Mouse (Mus musculus) embryonic fibroblast, embryonic 13.5 days (primary cell): ENCODE data around the gene Ctns. TPM values are rescaled to one million over a fixed set of nuclear protein-coding genes. Genes with fewer than 3 reads are reported as not detected.

Source experiments
- H3K27ac ChIP-seq: 2 replicates; pipeline ENCODE4 v1.5.1; 2012; ENCODE audit warnings: low read length, control low read depth, inconsistent platforms; ENCODE audit not compliant: insufficient read depth
- H3K4me1 ChIP-seq: 2 replicates; pipeline ENCODE4 v1.6.1; 2011; ENCODE audit warnings: low read length; ENCODE audit not compliant: control insufficient read depth, insufficient read depth
- H3K4me3 ChIP-seq: 2 replicates; pipeline ENCODE4 v1.5.1; 2011; ENCODE audit warnings: mild to moderate bottlenecking, control low read depth, low read length; ENCODE audit not compliant: insufficient read depth
- CTCF ChIP-seq: IDR thresholded peaks from 2 replicates; pipeline ENCODE4 v1.5.1; 2011; ENCODE audit warnings: mild to moderate bottlenecking, control low read depth, low read length, moderate library complexity, borderline replicate concordance; ENCODE audit not compliant: insufficient read depth
- POLR2A ChIP-seq: IDR thresholded peaks from 2 replicates; pipeline ENCODE4 v1.6.1; 2011; ENCODE audit warnings: low read depth, mild to moderate bottlenecking, control low read depth, low read length, moderate library complexity
- polyA plus RNA-seq: library from polyadenylated mRNA; stranded (reverse); fragments of >200 nt; gene quantifications from 2 replicates; pipeline ENCODE4 v1.2.4, GENCODE M21; 2011; ENCODE audit warnings: low read depth; ENCODE audit not compliant: missing spikeins, insufficient read length

Gene Ctns
- polyA plus RNA-seq, 1 experiment = 22.1 TPM

- Histone ChIP-seq H3K4me1 (peaks cover 3% of the 10 kb centered on the region), H3K4me3 (peak overlapping the region; percentile 98), H3K27ac (no peak overlapping the region)
- TF ChIP-seq POLR2A (no peak), CTCF (no peak)
These were observed 23.2 kb downstream of the Ctns start for GRCm38 (mm10) chr11:73175612-73176011.

GRCm38 (mm10) chr11:73172186-73172585 is 26.7 kb downstream of the Ctns start:
- Histone ChIP-seq H3K27ac (no peak overlapping the region), H3K4me1 (peaks cover 3% of the 10 kb centered on the region; the same call in 1 of the 2 replicates), H3K4me3 (no peak overlapping the region)
- TF ChIP-seq CTCF (no peak), POLR2A (no peak)

- Histone ChIP-seq H3K4me3 (no peak overlapping the region), H3K27ac (no peak overlapping the region), H3K4me1 (peaks cover 3% of the 10 kb centered on the region; the same call in 1 of the 2 replicates)
- TF ChIP-seq CTCF (peak; percentile 71; the same call in 1 of the 2 replicates), POLR2A (no peak)
These were observed 29.6 kb downstream of the Ctns start for GRCm38 (mm10) chr11:73169231-73169630.

- no peak overlapping the region for H3K4me3 ChIP-seq
- no peak overlapping the region for H3K27ac ChIP-seq
- H3K4me1 ChIP-seq = peaks cover 3% of the 10 kb centered on the region; the same call in 1 of the 2 replicates
- TF ChIP-seq CTCF = no peak
- TF ChIP-seq POLR2A = no peak
These were observed 30.3 kb downstream of the Ctns start for GRCm38 (mm10) chr11:73168576-73168975.

GRCm38 (mm10) chr11:73168071-73168470 is 30.8 kb downstream of the Ctns start:
- no peak overlapping the region for H3K4me3 ChIP-seq
- no peak overlapping the region for H3K27ac ChIP-seq
- TF ChIP-seq POLR2A (no peak), CTCF (no peak)
- peaks cover 3% of the 10 kb centered on the region; the same call in 1 of the 2 replicates for H3K4me1 ChIP-seq

- H3K4me3 ChIP-seq = no peak overlapping the region
- TF ChIP-seq POLR2A (no peak), CTCF (no peak)
- no peak overlapping the region for H3K27ac ChIP-seq
- H3K4me1 ChIP-seq = peaks cover 8% of the 10 kb centered on the region
These were observed 36.6 kb downstream of the Ctns start for GRCm38 (mm10) chr11:73162284-73162683.

- TF ChIP-seq CTCF (no peak), POLR2A (no peak)
- H3K27ac ChIP-seq = peak overlapping the region; percentile 18; the same call in 1 of the 2 replicates
These were observed 37.2 kb downstream of the Ctns start for GRCm38 (mm10) chr11:73161616-73162015.

GRCm38 (mm10) chr11:73160811-73161200 is 38.0 kb downstream of the Ctns start:
- no peak for TF ChIP-seq POLR2A
- TF ChIP-seq CTCF = 0 out of 2 replicates have a peak, but pooled peaks have one; percentile 4
- H3K27ac ChIP-seq = peak overlapping the region; percentile 18; the same call in 1 of the 2 replicates
- peaks cover 8% of the 10 kb centered on the region for H3K4me1 ChIP-seq
- peak overlapping the region; percentile 38 for H3K4me3 ChIP-seq

More at GRCm38 (mm10) chr11:73161616-73162015, 37.2 kb downstream of the Ctns start:
- Histone ChIP-seq H3K4me1 (peaks cover 8% of the 10 kb centered on the region), H3K4me3 (no peak overlapping the region; the same call in 1 of the 2 replicates)

- H3K4me3 ChIP-seq = peak within 1 kb of the TSS; percentile 38
- TF ChIP-seq POLR2A = peak; percentile 47; the same call in 1 of the 2 replicates
- TF ChIP-seq CTCF = no peak
- peaks cover 8% of the 10 kb centered on the region for H3K4me1 ChIP-seq
- peak within 1 kb of the TSS; percentile 18; the same call in 1 of the 2 replicates for H3K27ac ChIP-seq
These were observed 38.7 kb downstream of the Ctns start, which contains the start of gene P2rx5 for GRCm38 (mm10) chr11:73159957-73160810. TSS of gene P2rx5 (plus strand) at chr11:73160421.

- no peak for TF ChIP-seq POLR2A
- no peak for TF ChIP-seq CTCF
- no peaks in the 10 kb centered on the region; the same call in 1 of the 2 replicates for H3K4me1 ChIP-seq
- no peak overlapping the region for H3K4me3 ChIP-seq
These were observed 43.8 kb downstream of the Ctns start for GRCm38 (mm10) chr11:73155071-73155470.

More at GRCm38 (mm10) chr11:73155071-73155470, 43.8 kb downstream of the Ctns start:
- no peak overlapping the region for H3K27ac ChIP-seq
